Mouse (Mus musculus) embryonic facial prominence, embryonic 11.5 days (tissue): ENCODE measurements around the gene Mrps34. TPM values are rescaled to one million over a fixed set of nuclear protein-coding genes. Genes with fewer than 3 reads are reported as not detected.

Source experiments
- ATAC-seq: fragments of 200-750 bp; cut with Nextera tagmentation; replicated peaks from 2 replicates; pipeline ENCODE4 v1.8.0; 2017; ENCODE audit warnings: low read depth; ENCODE audit not compliant: insufficient number of reproducible peaks, low FRiP score, low TSS enrichment
- DNase-seq: peaks from one replicate; pipeline ENCODE4 v3.0.0-alpha.2; 2015; ENCODE audit warnings: low spot score
- H3K27ac ChIP-seq: fragments of 300-500 bp; sonication (generic); replicated peaks from 2 replicates; pipeline ENCODE4 v1.5.1; 2014; ENCODE audit warnings: mild to moderate bottlenecking, low read depth, low read length, control low read depth
- H3K27me3 ChIP-seq: fragments of 300-500 bp; sonication (generic); 2 replicates; pipeline ENCODE4 v1.6.1; 2014; ENCODE audit warnings: mild to moderate bottlenecking, low read length, moderate library complexity, mixed read lengths; ENCODE audit not compliant: control insufficient read depth, insufficient read depth
- H3K36me3 ChIP-seq: fragments of 300-500 bp; sonication (generic); replicated peaks from 2 replicates; pipeline ENCODE4 v1.6.1; 2014; ENCODE audit warnings: low read depth, mild to moderate bottlenecking, low read length, moderate library complexity, mixed read lengths; ENCODE audit not compliant: control insufficient read depth, insufficient read depth
- H3K4me1 ChIP-seq: fragments of 300-500 bp; sonication (generic); 2 replicates; pipeline ENCODE4 v1.6.1; 2014; ENCODE audit warnings: low read length, mixed read lengths; ENCODE audit not compliant: control insufficient read depth, insufficient read depth
- H3K4me2 ChIP-seq: fragments of 300-500 bp; sonication (generic); 2 replicates; pipeline ENCODE4 v1.6.1; 2014; ENCODE audit warnings: low read depth, mild to moderate bottlenecking, control low read depth, low read length, moderate library complexity
- H3K4me3 ChIP-seq: fragments of 300-500 bp; sonication (generic); 2 replicates; pipeline ENCODE4 v1.5.1; 2014; ENCODE audit warnings: low read depth, low read length, control low read depth
- H3K9ac ChIP-seq: fragments of 300-500 bp; sonication (generic); replicated peaks from 2 replicates; pipeline ENCODE4 v1.6.1; 2014; ENCODE audit warnings: mild to moderate bottlenecking, control low read depth, low read length
- H3K9me3 ChIP-seq: fragments of 300-500 bp; sonication (generic); replicated peaks from 2 replicates; pipeline ENCODE4 v1.6.1; 2016; ENCODE audit warnings: mild to moderate bottlenecking, low read length, inconsistent platforms, mixed read lengths; ENCODE audit not compliant: control insufficient read depth
- WGBS: fragments of 180-500 bp; shearing (Covaris S2); extraction: QIAGEN DNeasy Blood & Tissue Kit; methylation state at CpG from one replicate; pipeline ENCODE4 v1.1.7; 2014; 5-methylcytosine and 5-hydroxymethylcytosine counted together
- polyA plus RNA-seq: library from polyadenylated mRNA; unstranded; fragments of >200 nt; fragmentation: Nextera tagmentation; extraction: Ambion mirVana; gene quantifications from 2 replicates; pipeline ENCODE4 v1.2.1, GENCODE M21; 2014

Mrps34 gene
- polyA plus RNA-seq, 1 experiment from 2014 or later = 68.6 TPM

- peaks cover 11% of the 10 kb centered on the region for H3K36me3 ChIP-seq
- H3K27ac ChIP-seq = no peak overlapping the region
- no peak overlapping the region for H3K4me2 ChIP-seq
- 95% methylated on average over 2 of the region's 2 CpGs for WGBS
- no peaks in the 10 kb centered on the region for H3K27me3 ChIP-seq
- H3K9me3 ChIP-seq = no peaks in the 10 kb centered on the region
- no peak overlapping the region for H3K9ac ChIP-seq
- H3K4me3 ChIP-seq = no peak overlapping the region
- DNase-seq (no peak), ATAC-seq (no peak)
- H3K4me1 ChIP-seq = no peaks in the 10 kb centered on the region
These were observed 12.7 kb downstream of the Mrps34 start for GRCm38 (mm10) chr17:24907591-24907990.

GRCm38 (mm10) chr17:24913984-24914383, 19.1 kb downstream of the Mrps34 start:
- Histone ChIP-seq H3K9ac (no peak overlapping the region), H3K4me1 (no peaks in the 10 kb centered on the region), H3K9me3 (no peaks in the 10 kb centered on the region), H3K27ac (no peak overlapping the region), H3K36me3 (peaks cover 9% of the 10 kb centered on the region), H3K4me3 (no peak overlapping the region), H3K27me3 (no peaks in the 10 kb centered on the region), H3K4me2 (no peak overlapping the region)
- no peak for DNase-seq
- ATAC-seq = no peak

- no peak for ATAC-seq
- H3K9me3 ChIP-seq = no peaks in the 10 kb centered on the region
- H3K27ac ChIP-seq = no peak overlapping the region
- no peak overlapping the region for H3K4me2 ChIP-seq
- no peaks in the 10 kb centered on the region for H3K4me1 ChIP-seq
- peaks cover 7% of the 10 kb centered on the region for H3K36me3 ChIP-seq
- no peaks in the 10 kb centered on the region for H3K27me3 ChIP-seq
- WGBS = 85% methylated on average over 1 of the region's 1 CpGs
- DNase-seq = no peak
- no peak overlapping the region for H3K9ac ChIP-seq
- no peak overlapping the region for H3K4me3 ChIP-seq
These were observed 28.3 kb downstream of the Mrps34 start for GRCm38 (mm10) chr17:24923246-24923645.

GRCm38 (mm10) chr17:24929506-24929905, 34.6 kb downstream of the Mrps34 start:
- Histone ChIP-seq H3K9me3 (no peaks in the 10 kb centered on the region), H3K27me3 (no peaks in the 10 kb centered on the region), H3K4me3 (no peak overlapping the region), H3K36me3 (peaks cover 2% of the 10 kb centered on the region; the same call in 1 of the 2 replicates), H3K27ac (no peak overlapping the region), H3K4me1 (no peaks in the 10 kb centered on the region), H3K4me2 (no peak overlapping the region), H3K9ac (no peak overlapping the region)
- WGBS = 83% methylated on average over 1 of the region's 1 CpGs
- ATAC-seq (no peak), DNase-seq (no peak)

GRCm38 (mm10) chr17:24932431-24932830, 37.5 kb downstream of the Mrps34 start:
- Histone ChIP-seq H3K27ac (no peak overlapping the region), H3K4me1 (no peaks in the 10 kb centered on the region; the same call in 1 of the 2 replicates), H3K4me2 (no peak overlapping the region), H3K4me3 (no peak overlapping the region), H3K36me3 (no peaks in the 10 kb centered on the region), H3K9ac (no peak overlapping the region), H3K9me3 (no peaks in the 10 kb centered on the region), H3K27me3 (no peaks in the 10 kb centered on the region)
- ATAC-seq (no peak), DNase-seq (no peak)
- WGBS = 94% methylated on average over 4 of the region's 4 CpGs

GRCm38 (mm10) chr17:24933163-24933562, 38.2 kb downstream of the Mrps34 start:
- DNase-seq (no peak), ATAC-seq (no peak)
- no peak overlapping the region for H3K4me2 ChIP-seq
- H3K36me3 ChIP-seq = no peaks in the 10 kb centered on the region
- H3K27ac ChIP-seq = no peak overlapping the region
- H3K9me3 ChIP-seq = no peaks in the 10 kb centered on the region
- H3K4me3 ChIP-seq = no peak overlapping the region
- H3K9ac ChIP-seq = no peak overlapping the region
- H3K27me3 ChIP-seq = no peaks in the 10 kb centered on the region
- WGBS = 79% methylated on average over 4 of the region's 4 CpGs
- no peaks in the 10 kb centered on the region; the same call in 1 of the 2 replicates for H3K4me1 ChIP-seq

GRCm38 (mm10) chr17:24934926-24935325, 40.0 kb downstream of the Mrps34 start:
- WGBS = 82% methylated on average over 4 of the region's 4 CpGs
- H3K27me3 ChIP-seq = no peaks in the 10 kb centered on the region
- no peaks in the 10 kb centered on the region for H3K9me3 ChIP-seq
- H3K4me1 ChIP-seq = no peaks in the 10 kb centered on the region; the same call in 1 of the 2 replicates
- peak overlapping the region; percentile 23; the same call in 1 of the 2 replicates for H3K4me2 ChIP-seq
- ATAC-seq (no peak), DNase-seq (no peak)
- H3K9ac ChIP-seq = peak overlapping the region; percentile 2; the same call in 1 of the 2 replicates
- no peaks in the 10 kb centered on the region for H3K36me3 ChIP-seq
- no peak overlapping the region for H3K4me3 ChIP-seq
- H3K27ac ChIP-seq = no peak overlapping the region

GRCm38 (mm10) chr17:24935666-24936065, 40.8 kb downstream of the Mrps34 start:
- no peak for ATAC-seq
- Histone ChIP-seq H3K27ac (no peak overlapping the region), H3K9ac (peak overlapping the region; percentile 88), H3K4me3 (peak overlapping the region; percentile 95), H3K4me2 (peak overlapping the region; percentile 78), H3K36me3 (no peaks in the 10 kb centered on the region), H3K27me3 (no peaks in the 10 kb centered on the region), H3K4me1 (no peaks in the 10 kb centered on the region; the same call in 1 of the 2 replicates), H3K9me3 (no peaks in the 10 kb centered on the region)
- no peak for DNase-seq
